ENCODE assay signal across 18 mouse cellular contexts in genomic region chr12:69486903-69487302, GRCm38 (mm10).
"Had no signal": no experiment of that assay in that cellular context is flagged by ENCODE, and none has a peak within 500 bp of the region (broad histone marks: within the 10 kb centered on the region; RNA-seq: fewer than 3 reads in every experiment).

No protein-coding gene starts in this region.

- ATAC-seq: midbrain, embryonic 15.5 days had no signal

- H3K9ac ChIP-seq: liver, embryonic 13.5 days; liver, embryonic 15.5 days; liver, postnatal 0 days; lung, embryonic 14.5 days; midbrain, embryonic 13.5 days; midbrain, embryonic 15.5 days; neural tube, embryonic 13.5 days; neural tube, embryonic 15.5 days had no signal

- H3K36me3 ChIP-seq: liver, embryonic 13.5 days; liver, embryonic 15.5 days; midbrain, embryonic 10.5 days; midbrain, embryonic 13.5 days; midbrain, embryonic 15.5 days; neural tube, embryonic 13.5 days; neural tube, embryonic 15.5 days had no signal

- H3K9me3 ChIP-seq: liver, embryonic 13.5 days; liver, embryonic 15.5 days; midbrain, embryonic 10.5 days; midbrain, embryonic 13.5 days; midbrain, embryonic 15.5 days; neural tube, embryonic 13.5 days; neural tube, embryonic 15.5 days had no signal

- H3K4me2 ChIP-seq: liver, embryonic 13.5 days had no signal

- H3K27ac ChIP-seq: liver, embryonic 13.5 days; liver, embryonic 15.5 days; midbrain, embryonic 10.5 days; midbrain, embryonic 13.5 days; midbrain, embryonic 15.5 days; neural tube, embryonic 13.5 days; neural tube, embryonic 15.5 days had no signal

- H3K27me3 ChIP-seq: liver, embryonic 13.5 days; liver, embryonic 15.5 days; midbrain, embryonic 13.5 days; midbrain, embryonic 15.5 days; neural tube, embryonic 13.5 days; neural tube, embryonic 15.5 days had no signal

- DNase-seq: liver, embryonic 13.5 days; liver, postnatal 0 days; retina, postnatal 1 day; right cerebral cortex, adult 18-20 months; right cerebral cortex, postnatal 25 days; right cerebral cortex, postnatal 4 days; spleen, adult 18-20 months; thymus, adult 18-20 months; thymus, postnatal 14 days; thymus, postnatal 36 days had no signal

- H3K4me3 ChIP-seq: liver, embryonic 13.5 days; liver, embryonic 15.5 days; midbrain, embryonic 13.5 days; midbrain, embryonic 15.5 days; myocyte; neural tube, embryonic 13.5 days; neural tube, embryonic 15.5 days had no signal
